Mouse (Mus musculus): ENCODE results near the gene Pcdh19. TPM values are rescaled to one million over a fixed set of nuclear protein-coding genes. Genes with fewer than 3 reads are reported as not detected.

The Pcdh19 gene
- polyA plus RNA-seq, 1 experiment from 2014 or later, result 3.0 TPM

DNA sequence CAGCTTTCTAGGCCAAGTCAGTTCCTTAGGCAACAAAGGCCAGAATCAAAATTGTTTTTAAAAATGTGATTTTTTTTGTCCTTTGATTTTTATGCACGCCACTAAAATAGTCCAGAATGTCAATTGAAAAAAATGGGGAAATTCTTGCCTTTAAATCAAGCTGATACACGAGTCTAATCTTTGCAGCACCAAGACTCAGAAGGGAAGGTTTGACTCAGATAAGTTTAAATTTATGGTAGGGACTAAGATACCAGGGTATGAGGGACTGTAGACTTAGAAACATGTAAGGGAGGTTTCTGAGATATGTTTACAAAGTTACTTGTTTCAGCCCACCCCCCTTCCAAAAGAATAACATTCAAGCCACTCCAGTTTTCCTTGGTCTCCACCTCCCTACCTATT lies 3.6 kb upstream of the Pcdh19 start:
- WGBS, result 47% methylated on average over 2 of the region's 2 CpGs
- H3K4me1 ChIP-seq (replicated peaks; ENCODE audit: control insufficient read depth, insufficient read depth, low read length), result no peaks in the 10 kb centered on the region

DNA sequence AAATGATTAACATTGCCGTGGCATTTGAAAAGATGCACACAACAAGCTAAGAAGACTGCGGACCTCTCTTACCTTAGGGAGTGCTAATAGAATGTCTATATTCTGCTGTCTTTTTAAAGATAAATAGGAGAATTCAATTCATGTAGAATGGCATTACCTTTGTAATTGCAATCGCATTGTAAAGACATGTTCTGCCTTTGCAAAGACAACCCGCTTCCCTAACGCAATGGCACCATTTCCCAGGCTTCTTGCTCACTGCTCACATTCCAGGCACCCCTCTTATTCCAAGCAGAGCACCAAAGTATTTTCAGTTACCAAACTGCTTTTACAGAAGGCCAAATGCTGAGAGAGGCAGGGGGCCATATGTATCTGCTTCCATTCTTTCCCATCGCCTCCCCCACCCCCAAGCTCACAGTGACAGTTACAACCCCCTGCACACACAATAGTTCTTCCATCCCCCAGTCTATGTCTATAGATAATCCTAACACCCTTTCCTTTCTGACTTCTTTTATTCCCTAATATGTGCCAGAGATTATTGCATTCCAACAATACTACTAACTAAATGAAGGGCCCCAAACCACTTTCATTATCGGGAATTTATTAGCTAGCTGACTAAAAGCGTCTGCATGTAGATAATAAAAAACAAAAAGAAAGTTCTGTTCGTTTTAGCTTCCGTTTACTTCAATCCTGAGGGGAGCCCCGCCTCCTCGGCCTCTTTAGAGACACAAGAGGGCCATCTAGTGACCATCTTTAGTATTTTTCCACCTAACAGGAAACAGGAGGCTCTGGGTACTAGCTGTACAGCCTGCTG lies 3.0 kb upstream of the Pcdh19 start:
- H3K4me3 ChIP-seq (ENCODE audit: low read depth, low read length), result peak overlapping the region; percentile 28
- no peak for DNase-seq (ENCODE audit: low spot score)
- H3K9me3 ChIP-seq (ENCODE audit: control insufficient read depth, low read length), result no peaks in the 10 kb centered on the region
- no peak overlapping the region for H3K27ac ChIP-seq (ENCODE audit: low read depth)
- H3K9ac ChIP-seq (ENCODE audit: low read length), result no peak overlapping the region
- WGBS, result 10% methylated on average over 12 of the region's 12 CpGs
- no peaks in the 10 kb centered on the region for H3K4me1 ChIP-seq (replicated peaks; ENCODE audit: control insufficient read depth, insufficient read depth, low read length)
- no peaks in the 10 kb centered on the region for H3K36me3 ChIP-seq (ENCODE audit: control insufficient read depth, insufficient read depth, low read length)
- peak overlapping the region; percentile 43 for H3K4me2 ChIP-seq (ENCODE audit: low read length)
- H3K27me3 ChIP-seq (replicated peaks; ENCODE audit: control insufficient read depth, insufficient read depth, low read length), result peaks cover 14% of the 10 kb centered on the region; the same call in 1 of the 2 replicates
- no peak for ATAC-seq (replicated peaks; ENCODE audit: low FRiP score, low TSS enrichment, low read depth)

More for the DNA sequence above, 3.6 kb upstream of the Pcdh19 start:
- no peak overlapping the region for H3K9ac ChIP-seq (ENCODE audit: low read length)
- no peak for DNase-seq (ENCODE audit: low spot score)
- no peaks in the 10 kb centered on the region for H3K36me3 ChIP-seq (ENCODE audit: control insufficient read depth, insufficient read depth, low read length)
- no peak overlapping the region for H3K27ac ChIP-seq (ENCODE audit: low read depth)
- no peak overlapping the region for H3K4me3 ChIP-seq (ENCODE audit: low read depth, low read length)
- ATAC-seq (replicated peaks; ENCODE audit: low FRiP score, low TSS enrichment, low read depth), result no peak
- peaks cover 14% of the 10 kb centered on the region; the same call in 1 of the 2 replicates for H3K27me3 ChIP-seq (replicated peaks; ENCODE audit: control insufficient read depth, insufficient read depth, low read length)
- no peaks in the 10 kb centered on the region for H3K9me3 ChIP-seq (ENCODE audit: control insufficient read depth, low read length)
- no peak overlapping the region for H3K4me2 ChIP-seq (ENCODE audit: low read length)

- no peak overlapping the region for H3K27ac ChIP-seq (ENCODE audit: low read depth)
- ATAC-seq (replicated peaks; ENCODE audit: low FRiP score, low TSS enrichment, low read depth), result no peak
- H3K9me3 ChIP-seq (ENCODE audit: control insufficient read depth, low read length), result no peaks in the 10 kb centered on the region
- H3K4me1 ChIP-seq (replicated peaks; ENCODE audit: control insufficient read depth, insufficient read depth, low read length), result no peaks in the 10 kb centered on the region
- H3K36me3 ChIP-seq (ENCODE audit: control insufficient read depth, insufficient read depth, low read length), result no peaks in the 10 kb centered on the region
- no peak overlapping the region for H3K9ac ChIP-seq (ENCODE audit: low read length)
- peaks cover 23% of the 10 kb centered on the region for H3K27me3 ChIP-seq (replicated peaks; ENCODE audit: control insufficient read depth, insufficient read depth, low read length)
- 6% methylated on average over 11 of the region's 11 CpGs for WGBS
- DNase-seq (ENCODE audit: low spot score), result no peak
- H3K4me2 ChIP-seq (ENCODE audit: low read length), result peak overlapping the region; percentile 43
- H3K4me3 ChIP-seq (ENCODE audit: low read depth, low read length), result peak overlapping the region; percentile 17
Measured at GRCm38 (mm10) chrX:133690822-133691221, 2.0 kb upstream of the Pcdh19 start.

DNA sequence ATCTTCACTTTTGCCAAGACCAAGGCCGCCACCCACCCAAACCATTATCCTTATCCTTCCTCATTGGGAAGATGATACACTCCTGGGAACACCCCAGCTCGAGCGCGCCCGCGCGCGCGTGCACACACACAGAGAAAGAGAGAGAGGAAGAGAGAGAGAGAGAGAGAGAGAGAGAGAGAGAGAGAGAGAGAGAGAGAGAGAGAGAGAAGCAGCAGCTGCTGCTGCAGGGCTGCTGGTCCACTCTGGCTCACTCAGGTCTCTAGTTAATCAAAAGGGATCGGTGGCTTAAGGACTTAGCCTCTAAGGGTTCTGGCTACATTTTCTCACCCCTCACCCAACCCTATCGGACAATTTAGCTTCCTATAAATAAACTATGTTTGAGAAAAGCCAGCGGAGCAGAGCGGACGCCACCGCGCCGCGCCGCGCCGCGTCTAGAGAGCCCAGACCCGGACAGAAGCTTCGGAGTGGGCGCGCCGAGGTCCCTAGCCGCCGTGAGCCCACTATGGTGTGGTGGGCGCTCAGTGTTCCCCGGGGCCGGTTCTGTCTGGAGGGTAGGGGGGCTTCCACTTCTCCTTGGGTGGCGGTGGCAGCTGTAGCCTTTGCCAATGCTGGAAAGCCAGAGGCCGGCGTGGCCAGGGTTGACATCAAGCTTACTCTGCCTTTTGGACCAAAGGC lies 926 bp upstream of the Pcdh19 start:
- DNase-seq (ENCODE audit: low spot score) (no peak), ATAC-seq (replicated peaks; ENCODE audit: low FRiP score, low TSS enrichment, low read depth) (no peak)
- 14% methylated on average over 35 of the region's 35 CpGs for WGBS
- H3K4me3 ChIP-seq (ENCODE audit: low read depth, low read length), result peak overlapping the region; percentile 46
- H3K9ac ChIP-seq (ENCODE audit: low read length), result peak overlapping the region; percentile 25; the same call in 1 of the 2 replicates
- H3K4me2 ChIP-seq (ENCODE audit: low read length), result peak overlapping the region; percentile 54
- H3K27ac ChIP-seq (ENCODE audit: low read depth), result no peak overlapping the region
- H3K4me1 ChIP-seq (replicated peaks; ENCODE audit: control insufficient read depth, insufficient read depth, low read length), result no peaks in the 10 kb centered on the region
- H3K36me3 ChIP-seq (ENCODE audit: control insufficient read depth, insufficient read depth, low read length), result no peaks in the 10 kb centered on the region
- H3K9me3 ChIP-seq (ENCODE audit: control insufficient read depth, low read length), result no peaks in the 10 kb centered on the region
- peaks cover 34% of the 10 kb centered on the region for H3K27me3 ChIP-seq (replicated peaks; ENCODE audit: control insufficient read depth, insufficient read depth, low read length)

GRCm38 (mm10) chrX:133688156-133688555 lies 631 bp downstream of the Pcdh19 start:
- Histone ChIP-seq H3K27ac (ENCODE audit: low read depth) (no peak overlapping the region), H3K4me3 (ENCODE audit: low read depth, low read length) (peak overlapping the region; percentile 46), H3K9ac (ENCODE audit: low read length) (no peak overlapping the region), H3K36me3 (ENCODE audit: control insufficient read depth, insufficient read depth, low read length) (no peaks in the 10 kb centered on the region), H3K9me3 (ENCODE audit: control insufficient read depth, low read length) (no peaks in the 10 kb centered on the region), H3K27me3 (replicated peaks; ENCODE audit: control insufficient read depth, insufficient read depth, low read length) (peaks cover 47% of the 10 kb centered on the region), H3K4me1 (replicated peaks; ENCODE audit: control insufficient read depth, insufficient read depth, low read length) (no peaks in the 10 kb centered on the region), H3K4me2 (ENCODE audit: low read length) (peak overlapping the region; percentile 54)
- WGBS, result 15% methylated on average over 31 of the region's 31 CpGs
- DNase-seq (ENCODE audit: low spot score), result peak; percentile 63
- ATAC-seq (replicated peaks; ENCODE audit: low FRiP score, low TSS enrichment, low read depth), result no peak

GRCm38 (mm10) chrX:133687666-133688151 lies 1.1 kb downstream of the Pcdh19 start:
- H3K27me3 ChIP-seq (replicated peaks; ENCODE audit: control insufficient read depth, insufficient read depth, low read length), result peaks cover 51% of the 10 kb centered on the region
- peak overlapping the region; percentile 46 for H3K4me3 ChIP-seq (ENCODE audit: low read depth, low read length)
- no peak overlapping the region for H3K9ac ChIP-seq (ENCODE audit: low read length)
- no peak for ATAC-seq (replicated peaks; ENCODE audit: low FRiP score, low TSS enrichment, low read depth)
- no peak overlapping the region for H3K27ac ChIP-seq (ENCODE audit: low read depth)
- no peaks in the 10 kb centered on the region for H3K4me1 ChIP-seq (replicated peaks; ENCODE audit: control insufficient read depth, insufficient read depth, low read length)
- DNase-seq (ENCODE audit: low spot score), result peak; percentile 58
- H3K36me3 ChIP-seq (ENCODE audit: control insufficient read depth, insufficient read depth, low read length), result no peaks in the 10 kb centered on the region
- no peaks in the 10 kb centered on the region for H3K9me3 ChIP-seq (ENCODE audit: control insufficient read depth, low read length)
- H3K4me2 ChIP-seq (ENCODE audit: low read length), result peak overlapping the region; percentile 54
- WGBS, result 15% methylated on average over 28 of the region's 37 CpGs

DNA sequence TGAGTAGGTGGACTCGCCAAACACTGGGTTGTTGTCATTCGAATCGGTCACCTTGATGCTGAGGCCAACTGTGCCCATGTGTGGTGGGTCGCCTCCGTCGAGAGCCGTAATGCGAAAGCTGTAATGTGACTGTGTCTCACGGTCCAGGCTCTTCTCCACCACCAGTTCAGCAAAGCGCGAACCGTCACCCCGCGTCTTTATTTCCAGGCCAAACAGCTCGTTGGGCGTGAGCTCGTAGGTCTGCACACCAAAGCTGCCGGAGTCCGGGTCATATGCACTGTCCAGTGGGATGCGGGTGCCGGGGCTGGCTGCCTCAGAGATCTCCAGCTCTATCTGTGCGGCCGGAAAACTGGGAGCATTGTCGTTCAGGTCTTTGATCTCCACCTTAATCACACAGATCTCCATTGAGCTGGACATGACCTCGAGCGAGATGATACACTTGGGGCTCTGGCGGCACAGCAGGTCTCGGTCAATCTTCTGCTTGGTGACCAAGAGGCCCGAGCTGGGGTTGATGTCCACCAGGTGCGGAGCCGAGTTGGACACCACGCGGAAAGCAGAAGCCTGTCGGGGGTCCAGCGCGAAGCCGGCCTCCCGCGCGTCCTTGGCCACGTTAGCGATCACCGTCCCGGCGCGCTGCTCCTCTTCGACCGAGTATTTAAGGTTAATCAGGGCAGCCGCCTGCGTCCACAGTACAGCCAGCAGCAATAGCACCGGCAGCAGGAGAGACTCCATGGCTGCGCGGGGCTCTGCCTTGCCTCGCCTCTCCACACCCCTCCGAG lies 2.1 kb downstream of the Pcdh19 start:
- Histone ChIP-seq H3K27ac (ENCODE audit: low read depth) (no peak overlapping the region), H3K9ac (ENCODE audit: low read length) (no peak overlapping the region), H3K9me3 (ENCODE audit: control insufficient read depth, low read length) (no peaks in the 10 kb centered on the region), H3K4me2 (ENCODE audit: low read length) (peak overlapping the region; percentile 54), H3K4me1 (replicated peaks; ENCODE audit: control insufficient read depth, insufficient read depth, low read length) (no peaks in the 10 kb centered on the region), H3K27me3 (replicated peaks; ENCODE audit: control insufficient read depth, insufficient read depth, low read length) (peaks cover 61% of the 10 kb centered on the region), H3K4me3 (ENCODE audit: low read depth, low read length) (peak overlapping the region; percentile 46), H3K36me3 (ENCODE audit: control insufficient read depth, insufficient read depth, low read length) (no peaks in the 10 kb centered on the region)
- 28% methylated on average over 45 of the region's 55 CpGs for WGBS
- peak; percentile 53 for DNase-seq (ENCODE audit: low spot score)
- ATAC-seq (replicated peaks; ENCODE audit: low FRiP score, low TSS enrichment, low read depth), result no peak

DNA sequence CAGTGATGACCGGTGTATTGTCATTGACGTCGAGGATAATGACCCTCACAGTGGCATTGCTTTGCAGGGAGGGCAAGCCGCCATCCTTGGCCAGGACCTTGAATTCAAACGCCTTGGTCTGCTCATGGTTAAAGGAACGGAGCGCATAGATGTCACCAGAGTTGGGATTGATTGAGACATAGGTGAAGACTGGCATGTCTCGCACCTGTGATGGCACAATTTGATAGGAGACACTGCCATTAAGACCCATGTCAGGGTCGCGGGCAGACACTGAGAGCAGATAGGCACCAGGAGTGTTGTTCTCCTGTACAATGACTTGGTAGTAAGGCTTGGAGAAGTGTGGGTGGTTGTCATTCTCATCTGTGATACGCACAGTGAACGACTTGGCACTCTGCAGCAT lies 3.2 kb downstream of the Pcdh19 start:
- H3K9me3 ChIP-seq (ENCODE audit: control insufficient read depth, low read length), result no peaks in the 10 kb centered on the region
- H3K4me2 ChIP-seq (ENCODE audit: low read length), result no peak overlapping the region
- ATAC-seq (replicated peaks; ENCODE audit: low FRiP score, low TSS enrichment, low read depth) (no peak), DNase-seq (ENCODE audit: low spot score) (no peak)
- H3K27ac ChIP-seq (ENCODE audit: low read depth), result no peak overlapping the region
- no peaks in the 10 kb centered on the region for H3K4me1 ChIP-seq (replicated peaks; ENCODE audit: control insufficient read depth, insufficient read depth, low read length)
- H3K36me3 ChIP-seq (ENCODE audit: control insufficient read depth, insufficient read depth, low read length), result no peaks in the 10 kb centered on the region
- no peak overlapping the region for H3K9ac ChIP-seq (ENCODE audit: low read length)
- 43% methylated on average over 12 of the region's 12 CpGs for WGBS
- no peak overlapping the region for H3K4me3 ChIP-seq (ENCODE audit: low read depth, low read length)
- peaks cover 57% of the 10 kb centered on the region for H3K27me3 ChIP-seq (replicated peaks; ENCODE audit: control insufficient read depth, insufficient read depth, low read length)
